Mouse (Mus musculus) E14TG2a.4 (cell line): ENCODE measurements around the gene Cadps.

ENCODE experiments used
- CTCF ChIP-seq: conservative IDR thresholded peaks from 2 replicates; pipeline ENCODE4 v1.5.1; 2014; ENCODE audit warnings: low read length
- NANOG ChIP-seq: IDR thresholded peaks from 2 replicates; pipeline ENCODE4 v1.6.1; 2014; ENCODE audit warnings: borderline replicate concordance, low read length, mixed read lengths

DNA sequence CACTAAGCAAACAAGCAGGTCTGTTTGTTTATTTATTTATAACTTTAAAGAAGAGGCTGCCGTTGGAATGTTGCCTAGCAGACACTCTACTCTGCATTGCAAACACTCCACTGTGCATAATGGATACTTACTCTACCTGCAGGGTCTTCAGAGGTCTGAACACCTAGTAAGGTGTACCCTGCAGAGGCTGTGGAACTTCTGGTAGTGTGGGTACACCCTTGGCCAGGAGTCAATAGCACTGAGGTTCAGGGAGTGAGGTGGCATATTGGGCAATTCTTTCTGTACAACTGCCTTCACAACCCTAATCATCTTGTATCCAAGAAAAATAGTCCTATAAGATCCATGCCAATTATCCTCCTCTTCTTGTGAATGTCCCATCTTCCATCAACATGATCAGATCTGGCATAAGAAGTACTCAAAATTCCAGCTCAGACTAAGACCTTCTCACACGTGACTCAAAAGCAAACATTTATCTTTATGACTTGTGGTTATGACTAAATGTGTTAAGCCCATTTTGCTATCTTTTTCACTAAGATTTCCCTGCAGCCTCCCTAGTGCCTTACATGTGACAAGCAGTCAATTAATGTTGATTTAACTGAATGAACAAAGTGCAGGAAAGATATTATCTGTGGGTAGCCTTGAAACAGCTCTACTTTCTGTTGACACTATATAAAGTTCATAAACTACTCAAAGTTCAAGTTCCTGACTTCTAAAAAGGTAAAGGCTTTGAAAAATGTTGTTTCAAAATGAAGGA, 106.8 kb downstream of the Cadps start:
- no peak for TF ChIP-seq CTCF
- no peak for TF ChIP-seq NANOG
